Mouse (Mus musculus): ENCODE measurements at regions not wholly inside any gene's neighbourhood (a gene's known extent, or its start where the extent isn't known, plus 50 kb on each side); places are given as distances from the start of the nearest gene placed in this dataset.
A peak's percentile ranks its signal among the peaks of the same experiment; 100 is the strongest.

- no peak for ATAC-seq (replicated peaks; ENCODE audit: low read depth, poor library complexity, severe bottlenecking)
Measured at GRCm38 (mm10) chr16:24219691-24220090, 173.6 kb upstream of the Lpp start.

GRCm38 (mm10) chr16:24218850-24219185 lies 174.5 kb upstream of the Lpp start:
- ATAC-seq (replicated peaks; ENCODE audit: low read depth, poor library complexity, severe bottlenecking), result no peak

- ATAC-seq (replicated peaks; ENCODE audit: low read depth, poor library complexity, severe bottlenecking), result no peak
Measured at GRCm38 (mm10) chr16:24218162-24218849, 175.0 kb upstream of the Lpp start.

GRCm38 (mm10) chr16:24216828-24217227 lies 176.5 kb upstream of the Lpp start:
- ATAC-seq (replicated peaks; ENCODE audit: low read depth, poor library complexity, severe bottlenecking), result no peak

GRCm38 (mm10) chr16:24215353-24215752 lies 178.0 kb upstream of the Lpp start:
- no peak for ATAC-seq (replicated peaks; ENCODE audit: low read depth, poor library complexity, severe bottlenecking)

- peak; percentile 45; the same call in 1 of the 2 replicates for ATAC-seq (replicated peaks; ENCODE audit: low read depth, poor library complexity, severe bottlenecking)
Measured at GRCm38 (mm10) chr16:24213577-24213976, 179.7 kb upstream of the Lpp start.

- no peak for ATAC-seq (replicated peaks; ENCODE audit: low read depth, poor library complexity, severe bottlenecking)
Measured at GRCm38 (mm10) chr16:24212702-24213101, 180.6 kb upstream of the Lpp start.

GRCm38 (mm10) chr16:24211588-24211987 lies 181.7 kb upstream of the Lpp start:
- no peak for ATAC-seq (replicated peaks; ENCODE audit: low read depth, poor library complexity, severe bottlenecking)

- ATAC-seq (replicated peaks; ENCODE audit: low read depth, poor library complexity, severe bottlenecking), result no peak
Measured at GRCm38 (mm10) chr16:24208876-24209275, 184.4 kb upstream of the Lpp start.

GRCm38 (mm10) chr16:24208118-24208517 lies 185.2 kb upstream of the Lpp start:
- ATAC-seq (replicated peaks; ENCODE audit: low read depth, poor library complexity, severe bottlenecking), result no peak

- ATAC-seq (replicated peaks; ENCODE audit: low read depth, poor library complexity, severe bottlenecking), result no peak
Measured at GRCm38 (mm10) chr16:24207056-24207455, 186.3 kb upstream of the Lpp start.

- ATAC-seq (replicated peaks; ENCODE audit: low read depth, poor library complexity, severe bottlenecking), result peak; percentile 52; the same call in 1 of the 2 replicates
Measured at GRCm38 (mm10) chr16:24206461-24206861, 186.8 kb upstream of the Lpp start.

- no peak for ATAC-seq (replicated peaks; ENCODE audit: low read depth, poor library complexity, severe bottlenecking)
Measured at GRCm38 (mm10) chr16:24205594-24205993, 187.7 kb upstream of the Lpp start.

- ATAC-seq (replicated peaks; ENCODE audit: low read depth, poor library complexity, severe bottlenecking), result no peak
Measured at GRCm38 (mm10) chr16:24204064-24204730, 189.1 kb upstream of the Lpp start.

GRCm38 (mm10) chr16:24202653-24203052 lies 190.7 kb upstream of the Lpp start:
- ATAC-seq (replicated peaks; ENCODE audit: low read depth, poor library complexity, severe bottlenecking), result peak; percentile 65

GRCm38 (mm10) chr16:24201455-24201854 lies 191.9 kb upstream of the Lpp start:
- ATAC-seq (replicated peaks; ENCODE audit: low read depth, poor library complexity, severe bottlenecking), result no peak

GRCm38 (mm10) chr16:24200200-24200599 lies 193.1 kb upstream of the Lpp start:
- no peak for ATAC-seq (replicated peaks; ENCODE audit: low read depth, poor library complexity, severe bottlenecking)

- no peak; the same call in 1 of the 2 replicates for ATAC-seq (replicated peaks; ENCODE audit: low read depth, poor library complexity, severe bottlenecking)
Measured at GRCm38 (mm10) chr16:24199408-24200167, 193.7 kb upstream of the Lpp start.

GRCm38 (mm10) chr16:24198291-24198690 lies 195.0 kb upstream of the Lpp start:
- ATAC-seq (replicated peaks; ENCODE audit: low read depth, poor library complexity, severe bottlenecking), result no peak

GRCm38 (mm10) chr16:24197618-24198017 lies 195.7 kb upstream of the Lpp start:
- ATAC-seq (replicated peaks; ENCODE audit: low read depth, poor library complexity, severe bottlenecking), result no peak

- ATAC-seq (replicated peaks; ENCODE audit: low read depth, poor library complexity, severe bottlenecking), result peak; percentile 46; the same call in 1 of the 2 replicates
Measured at GRCm38 (mm10) chr16:24193945-24194344, 199.4 kb upstream of the Lpp start.

Measured in common myeloid progenitor, adult 5-6 weeks (primary cell).